Mouse (Mus musculus): ENCODE results near the gene Tnfsf13b.

DNA sequence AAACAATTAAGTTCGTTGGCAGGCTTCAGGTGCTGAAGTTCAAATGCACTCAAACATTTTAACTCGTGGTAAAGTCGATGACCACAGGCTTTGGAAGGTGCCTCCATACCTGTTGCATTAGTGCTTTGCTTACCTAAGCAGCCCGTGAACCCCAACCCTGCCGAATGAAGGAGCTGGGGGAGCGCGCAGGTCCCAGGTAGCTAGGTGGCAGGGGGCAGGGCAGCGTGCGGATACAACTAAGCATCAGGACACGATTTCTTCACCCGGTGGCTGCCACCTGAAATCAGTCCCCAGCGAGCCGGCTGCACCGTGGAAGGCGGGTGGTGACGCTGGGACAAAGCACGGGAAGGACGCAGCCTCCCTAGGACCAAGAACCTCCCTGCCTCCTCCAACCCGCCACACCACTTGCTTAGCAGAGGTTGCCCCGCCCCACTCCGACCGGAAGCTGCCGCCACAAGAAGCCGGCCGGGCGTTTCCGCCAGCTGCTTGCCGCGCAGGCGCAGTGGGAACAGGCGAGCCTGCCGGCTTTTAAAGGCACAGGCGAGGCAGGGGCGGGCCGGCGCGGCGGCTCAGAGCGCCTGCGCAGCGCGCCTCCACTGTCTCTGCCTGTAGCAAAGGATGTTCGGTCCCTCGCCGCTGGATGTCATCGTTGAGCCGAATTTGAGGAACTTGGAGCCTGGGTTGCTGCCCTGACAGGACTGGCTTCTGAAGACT is 30.2 kb upstream of the Tnfsf13b start:
- TF ChIP-seq CTCF (IDR thresholded peaks at IDR 0.05; ENCODE audit: low read depth), result peak; percentile 84
- TF ChIP-seq EP300 (IDR thresholded peaks at IDR 0.05; ENCODE audit: low read depth), result no peak
